Mouse (Mus musculus): ENCODE measurements around the gene Klhl9.

Gene Klhl9

DNA sequence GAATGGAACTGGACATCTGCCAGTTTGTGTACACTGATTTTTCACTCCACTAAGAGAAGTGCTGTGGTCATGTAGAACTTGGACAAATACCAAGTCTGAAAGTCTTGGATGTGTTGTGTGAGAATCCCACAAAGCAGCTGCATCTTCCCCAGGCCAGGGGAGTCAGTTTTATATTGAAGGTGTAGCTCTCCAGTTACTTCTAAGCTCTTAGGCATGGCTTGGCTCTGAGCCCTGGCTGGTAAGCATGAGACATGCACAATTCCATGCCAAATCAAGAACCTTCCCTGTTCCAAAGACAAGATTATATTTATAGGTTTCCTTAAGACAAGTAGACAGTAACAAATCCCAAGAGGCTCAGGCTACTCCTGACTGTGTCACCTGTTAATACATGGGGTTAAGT is 7.2 kb downstream of the Klhl9 start:
- in situ Hi-C loops (cut with MseI, MboI) = no loop called here

DNA sequence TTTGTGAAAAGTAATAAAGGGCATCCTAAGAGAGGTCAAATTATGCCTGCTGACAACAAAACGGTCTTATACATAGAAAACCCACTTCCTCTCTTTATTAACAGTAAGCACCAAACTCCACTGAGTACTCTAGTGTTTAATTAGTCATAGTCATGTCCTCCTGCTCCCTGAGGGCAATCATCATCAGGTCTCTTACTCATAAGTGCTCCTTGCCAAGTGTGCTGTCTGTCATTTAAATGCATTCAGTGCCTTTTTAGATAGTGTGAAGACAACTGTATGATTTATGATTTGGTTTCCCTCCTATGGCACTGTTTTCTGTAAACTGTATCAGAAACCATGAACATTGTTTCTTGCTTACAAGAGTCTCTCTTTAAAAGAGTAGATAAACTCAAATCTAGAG is 8.0 kb downstream of the Klhl9 start:
- in situ Hi-C loops (cut with MseI, MboI) = no loop called here

GRCm38 (mm10) chr4:88707128-88707826 is 15.0 kb downstream of the Klhl9 start:
- in situ Hi-C loops (cut with MseI, MboI) = no loop called here

DNA sequence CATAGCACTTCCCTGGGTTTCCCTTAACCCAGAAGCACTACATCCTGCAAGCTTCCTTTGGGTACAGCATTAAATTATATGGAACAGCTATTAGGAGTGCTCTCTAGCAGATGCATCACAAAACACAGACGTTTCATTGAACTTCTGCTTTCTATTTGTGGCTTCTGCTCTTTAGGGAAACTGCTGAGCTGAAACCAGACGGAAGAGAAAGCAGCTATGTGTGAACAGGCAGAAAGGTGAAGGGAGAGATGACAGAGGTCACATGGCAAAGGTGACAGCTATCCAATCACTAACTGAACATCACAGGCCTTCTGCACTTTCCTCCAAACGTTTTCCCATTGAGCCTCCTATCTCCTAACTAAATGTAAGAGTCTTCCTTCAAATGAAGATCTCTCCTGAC is 16.3 kb downstream of the Klhl9 start:
- in situ Hi-C loops (cut with MseI, MboI) = no loop called here

DNA sequence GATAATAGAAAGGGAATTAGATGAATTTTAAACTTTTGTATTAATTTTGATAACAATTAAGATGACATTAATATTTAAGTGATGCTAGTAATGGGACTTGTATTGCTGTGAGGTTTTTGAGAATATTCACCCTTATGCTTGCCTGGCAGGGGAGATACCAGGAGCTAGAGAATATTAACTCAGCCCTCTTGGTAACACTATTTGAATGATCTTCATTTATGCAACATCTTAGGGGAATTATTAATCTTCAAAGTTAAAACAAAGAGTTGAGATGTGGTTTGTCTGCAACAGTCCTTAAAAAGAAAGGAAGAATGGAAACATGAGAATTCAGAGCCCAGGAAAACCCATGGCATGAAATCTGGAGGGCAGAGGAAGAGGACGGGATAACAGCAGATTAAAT is 23.0 kb downstream of the Klhl9 start:
- in situ Hi-C loops (cut with MseI, MboI) = no loop called here

- in situ Hi-C loops (cut with MseI, MboI) = no loop called here
Observed at GRCm38 (mm10) chr4:88698781-88699180, 23.5 kb downstream of the Klhl9 start.

DNA sequence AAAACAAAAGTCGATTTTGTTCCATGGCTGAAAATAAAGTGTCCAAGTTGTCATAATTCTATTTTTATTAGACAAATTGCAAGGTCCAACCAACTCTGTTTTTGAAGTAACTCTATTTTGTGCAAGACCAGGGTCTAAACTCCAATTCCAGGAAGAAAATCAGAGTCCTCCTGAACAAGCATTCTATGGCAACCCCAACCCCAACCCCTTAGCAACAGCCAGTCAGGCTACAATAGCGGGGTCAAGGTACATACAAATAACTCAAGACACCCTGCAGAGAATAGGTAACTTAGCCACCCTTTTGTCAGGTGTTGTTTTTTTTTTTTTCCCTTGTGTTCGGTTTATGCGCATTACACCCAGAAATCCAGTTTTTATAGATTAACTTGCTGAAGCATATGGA is 24.5 kb downstream of the Klhl9 start:
- in situ Hi-C loops (cut with MseI, MboI) = no loop called here

DNA sequence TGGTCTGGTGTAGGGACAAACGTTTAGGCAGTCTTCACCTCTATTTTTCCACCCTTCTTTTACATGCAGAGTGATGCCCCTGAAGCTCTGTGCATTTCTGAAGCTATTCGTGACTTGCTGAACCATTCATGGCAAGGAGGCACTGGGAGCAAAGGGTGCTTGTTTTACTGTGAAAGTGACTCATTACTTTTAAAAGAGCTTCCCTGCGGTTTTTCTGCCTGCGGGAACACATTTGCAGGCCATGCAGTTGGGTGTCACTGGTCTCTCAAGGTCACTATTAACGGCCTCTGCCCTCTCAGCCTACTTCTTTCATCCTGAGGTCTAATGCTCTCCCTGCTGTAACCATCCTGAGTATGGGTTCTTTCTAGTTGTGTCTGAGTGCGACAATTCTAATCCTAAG is 25.2 kb downstream of the Klhl9 start:
- in situ Hi-C loops (cut with MseI, MboI) = no loop called here

- in situ Hi-C loops (cut with MseI, MboI) = no loop called here
Observed at GRCm38 (mm10) chr4:88696237-88696884, 25.9 kb downstream of the Klhl9 start.

GRCm38 (mm10) chr4:88693392-88693791 is 28.9 kb downstream of the Klhl9 start:
- in situ Hi-C loops (cut with MseI, MboI) = no loop called here

GRCm38 (mm10) chr4:88692537-88692936 is 29.7 kb downstream of the Klhl9 start:
- in situ Hi-C loops (cut with MseI, MboI) = no loop called here

DNA sequence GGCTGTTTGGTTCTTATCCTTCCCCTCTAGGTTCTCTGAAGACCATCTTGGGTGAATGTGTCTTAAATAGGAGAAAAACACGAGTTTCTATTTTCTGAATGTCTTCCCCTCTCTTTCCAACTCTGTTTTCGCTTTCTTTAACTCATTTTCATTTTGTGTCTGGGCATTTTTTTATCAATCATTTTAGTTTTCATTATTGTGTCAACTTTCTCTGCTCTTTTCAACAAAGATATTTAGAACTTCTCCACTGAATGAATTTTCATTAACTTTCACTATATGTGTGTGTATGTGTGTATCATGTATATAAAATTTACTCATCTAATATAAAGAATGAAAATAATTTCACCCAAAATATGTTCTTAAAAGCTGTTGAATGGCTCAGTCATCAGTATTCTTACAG is 31.0 kb downstream of the Klhl9 start, which contains the start of gene Ifnab:
Gene Ifnab (minus strand): TSS at position 101 of the 400 bp plus-strand sequence.
- in situ Hi-C loops (cut with MseI, MboI) = no loop called here

GRCm38 (mm10) chr4:88683812-88684211 is 38.5 kb downstream of the Klhl9 start, which contains the start of gene Ifna2:
TSS of gene Ifna2 (minus strand) at chr4:88683912.
- in situ Hi-C loops (cut with MseI, MboI) = no loop called here

- in situ Hi-C loops (cut with MseI, MboI) = no loop called here
Observed at GRCm38 (mm10) chr4:88681353-88681752, 40.9 kb downstream of the Klhl9 start.

GRCm38 (mm10) chr4:88680362-88680761 is 41.9 kb downstream of the Klhl9 start:
- in situ Hi-C loops (cut with MseI, MboI) = no loop called here

GRCm38 (mm10) chr4:88676824-88677223 is 45.4 kb downstream of the Klhl9 start, which contains the start of gene Ifna16:
TSS of gene Ifna16 (minus strand) at chr4:88676924.
- in situ Hi-C loops (cut with MseI, MboI) = no loop called here

Data from mouse trophoblast stem cell (cell line).